Mouse (Mus musculus): ENCODE results near the gene Armh1.

DNA sequence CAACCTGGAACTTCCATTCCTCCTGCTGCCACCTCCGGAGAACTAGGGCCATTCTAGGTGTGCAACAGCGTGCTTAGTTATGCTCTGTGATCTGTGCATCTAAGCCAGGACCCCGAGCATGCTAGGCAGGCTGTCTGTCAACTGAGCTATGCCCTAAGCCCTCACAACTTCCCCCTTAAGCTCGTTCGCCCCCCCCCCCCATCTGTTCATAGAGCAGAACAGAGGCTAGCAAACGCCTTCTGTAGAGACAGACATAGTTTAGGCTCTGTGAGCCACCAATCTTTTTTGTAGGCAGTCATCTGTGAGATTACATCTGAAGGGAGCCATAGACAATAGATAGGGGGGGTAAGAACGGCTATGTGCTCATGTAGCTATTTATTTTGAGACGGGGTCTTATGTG lies 11.1 kb upstream of the Armh1 start:
- no peak for TF ChIP-seq MAX (IDR thresholded peaks at IDR 0.05)
- TF ChIP-seq CTCF (IDR thresholded peaks at IDR 0.05; ENCODE audit: control insufficient read depth, insufficient read depth, insufficient read length) = no peak
- no peak for TF ChIP-seq CEBPB (IDR thresholded peaks at IDR 0.05; ENCODE audit: low read depth)
- no peak for TF ChIP-seq USF1 (IDR thresholded peaks at IDR 0.05; ENCODE audit: low read depth)
- TF ChIP-seq MYOG (IDR thresholded peaks at IDR 0.05; ENCODE audit: control insufficient read depth, extremely low read depth, insufficient read length) = no peak
- TF ChIP-seq MYOD1 (IDR thresholded peaks at IDR 0.05; ENCODE audit: control insufficient read depth, insufficient read length, low read depth) = no peak
